Mouse (Mus musculus) heart, postnatal 25 days (tissue): Measurements from ENCODE around the gene Lrrc61. TPM values are rescaled to one million over a fixed set of nuclear protein-coding genes. Genes with fewer than 3 reads are reported as not detected.
A peak's percentile ranks its signal among the peaks of the same experiment; 100 is the strongest.
"Not testable (repeated sequence)": the region's sequence is repeated elsewhere in the genome, so short reads cannot be mapped to it uniquely, and the experiment has no call there.

Source experiments
- DNase-seq: peaks from one replicate; pipeline ENCODE4 v3.0.0; 2022; ENCODE audit warnings: low spot score
- intact Hi-C: fragments of 180-260 bp; cut with DNase I; formaldehyde crosslinking; loops from one replicate; pipeline ENCODE4 v1.15.1; 2025
- total RNA-seq, 2 experiments: library from RNA; stranded (reverse); gene quantifications; 2 replicates each; pipeline ENCODE4 v1.2.3; 2021

Gene Lrrc61
- total RNA-seq, result 10 to 100 TPM; 15.5 to 16.5 TPM

DNA sequence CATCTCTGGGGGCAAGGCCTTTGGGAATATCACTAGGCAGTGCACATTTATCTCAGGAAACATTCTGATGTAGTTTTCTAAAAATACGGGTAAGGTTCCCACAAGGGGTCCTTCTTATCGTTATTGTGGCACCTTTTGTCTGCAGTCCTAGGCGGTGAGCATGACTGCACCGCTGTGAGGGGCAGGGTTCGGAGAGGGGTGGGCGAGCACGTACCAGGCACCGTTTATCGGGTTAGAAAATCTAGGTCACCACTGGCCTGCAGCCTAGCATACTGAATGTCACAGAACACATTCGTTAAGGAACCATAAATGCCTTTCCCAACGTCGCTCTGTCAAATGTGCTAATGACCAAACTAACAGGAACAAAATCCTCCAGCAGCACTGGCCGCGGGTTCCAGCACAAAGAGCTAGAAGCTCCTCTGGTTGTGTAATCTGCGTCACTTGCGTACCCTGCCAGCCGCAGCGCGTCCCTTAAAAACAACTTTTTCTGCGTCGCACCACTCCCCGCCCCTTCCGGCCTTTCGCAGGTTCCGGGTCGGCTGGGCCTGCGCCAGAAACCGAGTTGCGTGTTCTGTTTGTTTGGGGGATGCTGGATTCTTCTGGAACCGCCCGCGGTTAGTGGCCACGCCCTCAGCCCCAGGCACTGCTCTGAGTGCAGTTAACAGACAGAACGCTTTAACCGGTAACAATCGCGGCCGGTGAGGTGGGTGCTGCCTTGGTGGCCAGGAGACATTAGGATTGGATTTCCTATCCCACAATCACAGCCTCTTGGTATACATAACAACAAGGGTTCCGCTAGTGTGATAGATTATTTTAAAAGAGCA, at the start of gene Lrrc61:
Lrrc61 (plus strand) TSS at position 517 of the 824 bp plus-strand sequence.
- intact Hi-C loops, result no loop called here
- peak; percentile 95 for DNase-seq

- intact Hi-C loops, result no loop called here
- no peak for DNase-seq
Measured at GRCm38 (mm10) chr6:48508087-48508486, 46.5 kb upstream of the Lrrc61 start.

GRCm38 (mm10) chr6:48510426-48510825, 44.2 kb upstream of the Lrrc61 start:
- intact Hi-C loops, result no loop called here
- no peak for DNase-seq

DNA sequence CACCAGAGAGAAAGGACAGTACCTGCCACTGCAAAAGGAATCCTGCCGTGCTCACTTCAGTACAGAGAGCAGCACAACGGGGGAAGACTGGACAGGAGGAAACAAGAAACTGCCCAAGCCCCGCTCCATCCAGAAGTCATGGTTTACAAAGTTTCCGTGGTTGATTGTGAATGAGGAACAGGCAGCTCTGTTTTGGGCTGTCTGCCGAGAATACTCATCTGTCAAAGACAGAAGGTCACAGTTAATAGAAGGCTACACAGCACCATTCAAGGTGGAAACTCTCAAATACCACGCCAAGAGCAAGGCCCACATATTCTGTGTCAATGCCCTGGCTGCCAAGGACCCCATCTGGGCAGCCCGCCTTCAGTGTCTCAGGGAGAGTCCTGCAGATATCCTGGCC, 42.7 kb upstream of the Lrrc61 start:
- intact Hi-C loops, result no loop called here
- DNase-seq, result no peak

GRCm38 (mm10) chr6:48524882-48525281, 29.7 kb upstream of the Lrrc61 start:
- intact Hi-C loops, DNase-seq: not testable (repeated sequence)

GRCm38 (mm10) chr6:48527901-48528300, 26.7 kb upstream of the Lrrc61 start:
- DNase-seq, result no peak
- intact Hi-C loops, result no loop called here

DNA sequence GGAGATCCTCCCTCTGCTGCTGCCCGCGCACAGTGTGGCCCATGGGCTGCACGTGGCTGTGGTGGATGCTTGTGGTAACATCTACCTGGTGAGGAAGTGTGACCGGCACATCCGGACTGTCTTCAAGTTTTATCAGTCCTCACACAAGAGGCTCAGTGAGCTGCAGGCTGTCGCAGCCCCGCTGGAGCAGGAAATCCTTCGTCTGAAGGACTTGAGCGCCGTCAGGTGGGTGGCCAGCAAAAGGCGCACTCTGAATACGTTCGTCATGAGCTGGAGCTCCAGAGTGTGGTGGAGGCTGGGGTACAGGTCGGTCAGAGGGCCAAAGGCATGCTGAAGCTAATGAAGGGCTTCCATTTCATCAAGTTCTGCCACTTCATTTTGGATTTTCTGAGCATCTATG, 25.3 kb upstream of the Lrrc61 start:
- DNase-seq, result no peak
- intact Hi-C loops, result no loop called here

- intact Hi-C loops, result no loop called here
Measured at GRCm38 (mm10) chr6:48529871-48530440, 24.6 kb upstream of the Lrrc61 start.

DNA sequence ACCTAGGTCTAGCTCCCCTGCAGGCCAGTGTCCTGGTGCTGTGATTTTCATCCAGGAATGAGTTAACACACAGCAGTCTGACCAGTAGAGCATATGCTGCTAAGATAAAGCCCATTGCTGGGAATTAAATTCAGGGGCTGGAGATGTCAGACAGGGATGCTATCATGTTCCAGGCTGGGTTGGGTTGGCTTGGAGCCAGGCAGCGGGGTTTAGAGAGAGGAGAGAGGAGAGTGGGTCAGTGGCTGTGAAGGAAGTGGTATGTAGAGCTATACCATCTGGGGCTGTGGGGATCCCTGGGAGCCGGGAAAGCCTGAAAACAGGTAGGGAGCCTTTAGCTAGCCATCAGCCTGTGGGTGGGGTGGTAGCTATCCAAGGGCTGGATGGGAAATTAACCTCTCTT, 23.7 kb upstream of the Lrrc61 start:
- DNase-seq, result no peak
- intact Hi-C loops, result no loop called here

More at GRCm38 (mm10) chr6:48529871-48530440, 24.6 kb upstream of the Lrrc61 start:
- no peak for DNase-seq

DNA sequence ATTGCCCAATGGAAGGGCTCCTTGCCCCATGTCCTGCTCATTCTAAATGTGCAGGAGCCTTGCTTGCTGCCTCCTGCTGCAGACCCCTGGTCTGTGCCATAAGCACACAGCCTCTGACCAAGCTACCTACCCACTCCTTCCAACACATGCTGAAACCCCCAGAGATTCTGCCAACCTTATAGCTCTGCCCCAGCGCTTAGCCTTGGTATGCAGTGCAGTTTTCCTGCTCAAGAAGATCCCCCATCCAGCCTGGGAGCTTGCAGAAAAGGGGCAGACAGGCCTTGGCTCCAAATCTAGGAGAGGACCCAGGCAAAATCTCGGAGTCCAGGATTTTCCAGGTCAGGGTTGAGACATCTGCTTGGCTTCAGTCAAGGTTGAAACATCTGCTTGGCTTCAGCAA, 21.1 kb upstream of the Lrrc61 start:
- intact Hi-C loops, result no loop called here
- DNase-seq, result no peak

- DNase-seq, result no peak
- intact Hi-C loops, result loop anchor here (5.0 kb wide), 1 partner anchor 237 kb away; the partner anchor contains the start of gene Gimap3
Measured at GRCm38 (mm10) chr6:48534913-48535312, 19.7 kb upstream of the Lrrc61 start.

DNA sequence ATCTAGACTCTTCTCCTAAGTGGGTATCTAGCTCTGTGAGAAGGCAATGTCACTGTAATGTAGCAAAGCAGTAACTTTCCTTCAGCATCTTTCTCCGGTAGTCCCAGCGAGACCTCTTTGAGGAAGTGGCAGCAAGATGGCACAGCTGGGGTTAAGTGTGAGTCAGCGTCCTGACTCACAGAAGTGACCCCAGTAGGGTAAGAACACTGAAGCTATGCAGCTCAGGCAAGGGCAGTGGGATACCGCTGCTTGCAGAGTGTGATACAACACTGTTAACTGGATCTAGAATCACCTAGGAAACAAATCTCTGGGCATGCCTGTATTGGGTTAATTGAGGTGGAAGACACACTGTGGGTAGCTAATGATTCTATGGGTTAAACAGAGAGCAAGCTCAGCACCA, 18.5 kb upstream of the Lrrc61 start:
- no peak for DNase-seq
- intact Hi-C loops, result loop anchor here (5.0 kb wide), 1 partner anchor 236 kb away; the partner anchor contains the start of gene Gimap3

DNA sequence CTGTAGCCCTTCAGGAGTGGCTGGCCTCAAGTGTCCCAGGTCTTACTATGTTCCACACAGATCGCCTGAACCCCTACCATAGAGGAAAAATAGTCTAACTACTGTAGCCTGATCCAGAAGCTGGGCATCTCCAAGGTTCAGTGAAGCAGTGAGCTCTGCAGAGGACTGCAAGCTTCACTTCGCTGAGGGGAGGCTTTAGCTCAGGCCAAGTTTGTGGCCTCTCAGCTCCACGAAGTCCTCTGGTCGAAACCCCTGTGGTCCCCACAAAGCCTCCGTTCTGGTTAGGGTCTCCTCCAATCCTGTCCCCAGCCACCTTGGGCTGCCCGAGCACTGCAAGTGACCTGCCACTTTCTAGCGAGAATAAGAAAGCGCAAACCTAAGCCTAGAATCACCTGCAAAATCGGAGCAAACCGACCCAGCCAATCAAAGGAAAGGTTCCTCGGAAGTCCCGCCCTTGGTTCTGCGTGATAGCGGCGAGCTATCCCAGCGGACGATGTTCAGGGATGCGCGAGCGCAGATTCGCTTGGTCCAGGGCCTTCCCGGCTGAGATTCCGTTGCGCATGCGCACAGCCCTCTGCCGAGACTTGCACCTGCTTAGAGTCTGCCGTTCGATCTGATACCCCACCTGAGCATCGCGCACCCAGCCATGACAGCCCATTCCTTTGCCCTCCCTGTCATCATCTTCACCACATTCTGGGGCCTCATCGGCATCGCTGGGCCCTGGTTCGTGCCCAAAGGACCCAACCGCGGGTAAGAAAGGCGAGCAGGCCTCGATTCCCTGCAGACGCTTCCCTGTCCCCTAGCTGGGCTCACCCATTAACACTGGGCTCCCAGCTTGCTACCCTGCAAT, 17.3 kb upstream of the Lrrc61 start, which contains the start of gene Atp6v0e2:
Atp6v0e2 (plus strand) TSS at position 511 of the 850 bp plus-strand sequence.
- intact Hi-C loops, result loop anchor here (5.0 kb wide), 1 partner anchor 235 kb away; the partner anchor contains the start of gene Gimap3
- peak; percentile 58 for DNase-seq

GRCm38 (mm10) chr6:48538841-48539737, 15.5 kb upstream of the Lrrc61 start:
- intact Hi-C loops, result loop anchor here (5.0 kb wide), 1 partner anchor 233 kb away; the partner anchor contains the start of gene Gimap3
- DNase-seq, result no peak

DNA sequence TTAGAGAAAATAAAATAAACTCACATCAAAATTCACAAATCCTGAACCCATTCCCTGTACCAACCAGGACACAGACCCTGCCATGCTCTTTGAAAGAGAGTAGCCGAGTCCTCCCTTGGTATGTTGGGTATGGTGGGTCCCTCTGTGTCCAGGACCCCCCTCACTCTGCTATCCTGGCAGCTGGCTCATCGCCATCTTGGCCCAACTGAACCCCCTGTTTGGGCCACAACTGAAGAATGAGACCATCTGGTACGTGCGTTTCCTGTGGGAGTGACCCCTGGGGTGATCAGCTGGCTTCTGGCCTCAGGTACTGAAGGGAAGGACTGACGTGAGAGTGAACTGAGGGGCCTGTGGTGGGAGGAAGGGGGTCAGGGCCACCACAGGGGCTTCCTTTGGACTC, 14.7 kb upstream of the Lrrc61 start:
- intact Hi-C loops, result loop anchor here (5.0 kb wide), 1 partner anchor 232 kb away; the partner anchor contains the start of gene Gimap3
- no peak for DNase-seq

GRCm38 (mm10) chr6:48540721-48541120, 13.9 kb upstream of the Lrrc61 start:
- DNase-seq, result no peak
- intact Hi-C loops, result no loop called here

DNA sequence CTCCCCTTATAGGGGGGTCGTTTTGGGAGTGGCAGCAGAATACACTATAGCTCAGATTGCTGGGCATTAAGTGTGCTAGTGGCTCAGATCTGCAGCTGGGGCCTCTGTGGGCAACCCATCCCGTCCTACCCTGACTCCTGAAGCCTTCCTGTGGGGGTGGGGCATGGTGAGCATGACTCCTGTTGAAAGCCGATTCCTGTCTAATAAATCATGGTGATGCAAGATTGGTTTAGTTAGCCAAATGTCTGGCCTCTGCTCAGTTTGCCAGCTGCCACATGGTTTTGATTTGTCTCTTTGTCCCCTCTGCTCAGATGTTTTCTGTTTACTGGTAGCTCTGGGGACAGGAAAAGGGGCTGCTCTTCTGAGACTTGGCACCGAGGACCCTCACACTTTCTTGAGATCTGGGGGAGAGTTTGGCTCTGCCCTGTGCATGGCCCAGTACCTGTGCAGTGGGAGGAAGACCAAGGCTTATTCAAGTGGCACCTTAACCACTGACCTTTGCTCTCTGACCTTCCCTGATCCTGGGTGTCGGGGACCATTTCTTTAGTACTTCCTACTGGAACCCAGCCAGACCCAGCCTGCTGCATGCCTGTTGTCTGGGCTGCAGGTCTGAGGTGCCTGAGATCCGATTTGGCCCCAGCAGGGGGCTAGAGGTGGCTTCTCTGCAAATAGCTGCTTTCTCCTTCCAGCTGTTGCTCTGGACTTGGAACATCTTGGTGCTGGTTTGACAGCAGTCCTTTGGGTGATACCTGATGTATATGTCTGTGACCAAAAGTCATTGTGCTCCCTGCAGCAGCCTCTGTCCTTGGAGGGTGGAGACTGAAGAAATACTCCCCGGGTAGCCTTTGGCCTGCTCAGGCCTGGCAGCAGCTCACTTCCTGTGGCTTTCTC, 12.8 kb upstream of the Lrrc61 start:
- DNase-seq, result no peak
- intact Hi-C loops, result no loop called here

GRCm38 (mm10) chr6:48542631-48543030, 12.0 kb upstream of the Lrrc61 start:
- intact Hi-C loops, result no loop called here
- no peak for DNase-seq
